Mouse (Mus musculus): Measurements from ENCODE around the gene Dusp10.

DNA sequence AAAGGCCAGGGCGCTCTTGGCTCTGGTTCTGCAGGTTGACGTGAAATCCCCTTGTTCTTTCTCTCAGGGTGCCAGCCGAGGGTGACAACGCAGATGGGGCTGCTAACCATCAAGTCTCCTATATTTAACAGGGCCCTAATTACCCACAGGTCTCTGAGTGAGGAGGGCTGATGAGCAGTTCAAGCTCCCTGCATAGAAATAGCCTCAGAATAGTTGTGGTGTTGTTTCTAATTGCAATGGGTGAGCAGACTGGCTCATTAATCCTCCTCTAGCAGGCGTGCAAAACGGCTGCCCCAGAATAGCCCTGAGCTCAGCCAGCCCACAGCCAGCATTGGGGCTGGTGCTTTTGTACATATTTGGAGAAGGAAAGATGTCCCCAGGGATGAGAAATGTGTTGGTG lies 77.4 kb downstream of the Dusp10 start:
- no peak for TF ChIP-seq CTCF (IDR thresholded peaks at IDR 0.05; ENCODE audit: borderline replicate concordance, insufficient read depth, low read depth, low read length)
- no peak for TF ChIP-seq POLR2A (IDR thresholded peaks at IDR 0.05; ENCODE audit: borderline replicate concordance, insufficient read depth, low read length)

Data from cerebellum, adult 2 months (tissue).